Mouse (Mus musculus) embryonic fibroblast, embryonic 13.5 days (primary cell): Measurements from ENCODE around the gene Mcur1. TPM values are rescaled to one million over a fixed set of nuclear protein-coding genes. Genes with fewer than 3 reads are reported as not detected.

Source experiments
- H3K27ac ChIP-seq: 2 replicates; pipeline ENCODE4 v1.5.1; 2012; ENCODE audit warnings: low read length, control low read depth, inconsistent platforms; ENCODE audit not compliant: insufficient read depth
- H3K4me1 ChIP-seq: 2 replicates; pipeline ENCODE4 v1.6.1; 2011; ENCODE audit warnings: low read length; ENCODE audit not compliant: control insufficient read depth, insufficient read depth
- H3K4me3 ChIP-seq: 2 replicates; pipeline ENCODE4 v1.5.1; 2011; ENCODE audit warnings: mild to moderate bottlenecking, control low read depth, low read length; ENCODE audit not compliant: insufficient read depth
- CTCF ChIP-seq: IDR thresholded peaks from 2 replicates; pipeline ENCODE4 v1.5.1; 2011; ENCODE audit warnings: mild to moderate bottlenecking, control low read depth, low read length, moderate library complexity, borderline replicate concordance; ENCODE audit not compliant: insufficient read depth
- POLR2A ChIP-seq: IDR thresholded peaks from 2 replicates; pipeline ENCODE4 v1.6.1; 2011; ENCODE audit warnings: low read depth, mild to moderate bottlenecking, control low read depth, low read length, moderate library complexity
- polyA plus RNA-seq: library from polyadenylated mRNA; stranded (reverse); fragments of >200 nt; gene quantifications from 2 replicates; pipeline ENCODE4 v1.2.4, GENCODE M21; 2011; ENCODE audit warnings: low read depth; ENCODE audit not compliant: missing spikeins, insufficient read length

The Mcur1 gene
- polyA plus RNA-seq, 1 experiment: 14.1 TPM

GRCm38 (mm10) chr13:43530129-43530831, 29.7 kb downstream of the Mcur1 start:
- peaks cover 3% of the 10 kb centered on the region for H3K4me1 ChIP-seq
- no peak overlapping the region for H3K27ac ChIP-seq
- no peak overlapping the region for H3K4me3 ChIP-seq
- no peak for TF ChIP-seq POLR2A
- no peak for TF ChIP-seq CTCF

- no peak for TF ChIP-seq CTCF
Observed at GRCm38 (mm10) chr13:43526289-43526688, 33.7 kb downstream of the Mcur1 start.

GRCm38 (mm10) chr13:43525363-43526134, 34.4 kb downstream of the Mcur1 start:
- Histone ChIP-seq H3K27ac (peak overlapping the region; percentile 96), H3K4me1 (peaks cover 8% of the 10 kb centered on the region), H3K4me3 (no peak overlapping the region)
- no peak for TF ChIP-seq CTCF
- no peak for TF ChIP-seq POLR2A

More at GRCm38 (mm10) chr13:43526289-43526688, 33.7 kb downstream of the Mcur1 start:
- H3K27ac ChIP-seq: no peak overlapping the region
- H3K4me1 ChIP-seq: peaks cover 8% of the 10 kb centered on the region
- H3K4me3 ChIP-seq: no peak overlapping the region

- TF ChIP-seq POLR2A (no peak), CTCF (no peak)
- Histone ChIP-seq H3K27ac (peak overlapping the region; percentile 96), H3K4me1 (peaks cover 8% of the 10 kb centered on the region), H3K4me3 (no peak overlapping the region)
Observed at GRCm38 (mm10) chr13:43524491-43525362, 35.3 kb downstream of the Mcur1 start.

GRCm38 (mm10) chr13:43523906-43524480, 36.0 kb downstream of the Mcur1 start:
- TF ChIP-seq CTCF: no peak
- TF ChIP-seq POLR2A: no peak
- Histone ChIP-seq H3K27ac (peak overlapping the region; percentile 96), H3K4me3 (no peak overlapping the region), H3K4me1 (peaks cover 8% of the 10 kb centered on the region)

GRCm38 (mm10) chr13:43521940-43522339, 38.1 kb downstream of the Mcur1 start:
- no peak overlapping the region for H3K4me3 ChIP-seq
- TF ChIP-seq CTCF (no peak), POLR2A (no peak)
- peaks cover 8% of the 10 kb centered on the region for H3K4me1 ChIP-seq
- no peak overlapping the region for H3K27ac ChIP-seq

- no peak for TF ChIP-seq POLR2A
- TF ChIP-seq CTCF: no peak
- no peak overlapping the region for H3K27ac ChIP-seq
- H3K4me1 ChIP-seq: no peaks in the 10 kb centered on the region; the same call in none of the 2 replicates
- H3K4me3 ChIP-seq: no peak overlapping the region
Observed at GRCm38 (mm10) chr13:43519251-43519650, 40.7 kb downstream of the Mcur1 start.

GRCm38 (mm10) chr13:43517371-43517770, 42.6 kb downstream of the Mcur1 start:
- TF ChIP-seq CTCF (no peak), POLR2A (no peak)
- Histone ChIP-seq H3K4me1 (no peaks in the 10 kb centered on the region; the same call in 1 of the 2 replicates), H3K27ac (no peak overlapping the region), H3K4me3 (no peak overlapping the region)

GRCm38 (mm10) chr13:43516931-43517330, 43.1 kb downstream of the Mcur1 start:
- no peaks in the 10 kb centered on the region; the same call in 1 of the 2 replicates for H3K4me1 ChIP-seq
- H3K4me3 ChIP-seq: no peak overlapping the region
- no peak overlapping the region for H3K27ac ChIP-seq
- TF ChIP-seq CTCF (no peak), POLR2A (no peak)
